Mouse (Mus musculus) liver, embryonic 14.5 days (tissue): ENCODE results near the gene Taldo1. TPM values are rescaled to one million over a fixed set of nuclear protein-coding genes. Genes with fewer than 3 reads are reported as not detected.

ENCODE experiments used
- ATAC-seq: fragments of 200-750 bp; cut with Nextera tagmentation; 2 replicates; pipeline ENCODE4 v1.8.0; 2017; ENCODE audit warnings: moderate number of reproducible peaks, mild to moderate bottlenecking, moderate library complexity; ENCODE audit not compliant: insufficient read depth
- DNase-seq, 3 experiments: peaks; one replicate each; pipeline ENCODE4 v3.0.0-alpha.2; 2012 to 2013; ENCODE audit warnings: low read depth in 3 of 3, low spot score in 3 of 3
- H3K27ac ChIP-seq: fragments of 300-500 bp; sonication (generic); 2 replicates; pipeline ENCODE4 v1.5.1; 2014; ENCODE audit warnings: moderate library complexity, mild to moderate bottlenecking, control low read depth, inconsistent platforms
- H3K27me3 ChIP-seq: fragments of 300-500 bp; sonication (generic); 2 replicates; pipeline ENCODE4 v1.6.1; 2014; ENCODE audit warnings: mild to moderate bottlenecking, low read length, moderate library complexity; ENCODE audit not compliant: control insufficient read depth, insufficient read depth
- H3K36me3 ChIP-seq: fragments of 300-500 bp; sonication (generic); replicated peaks from 2 replicates; pipeline ENCODE4 v1.6.1; 2014; ENCODE audit warnings: low read depth; ENCODE audit not compliant: control insufficient read depth, insufficient read depth
- H3K4me1 ChIP-seq, 2 experiments: fragments of 200-500 bp in 1 of 2; fragments of 300-500 bp in 1 of 2; sonication (generic) in 1 of 2; replicated peaks; 2 replicates each; pipeline ENCODE4 v1.6.1; 2012 to 2014; ENCODE audit warnings: antibody characterized with exemption in 1 of 2, inconsistent platforms in 1 of 2, low read length in 1 of 2; ENCODE audit not compliant: control insufficient read depth in 2 of 2, insufficient read depth in 2 of 2
- H3K4me2 ChIP-seq: fragments of 300-500 bp; sonication (generic); 2 replicates; pipeline ENCODE4 v1.6.1; 2014; ENCODE audit warnings: low read depth, mild to moderate bottlenecking, control low read depth, moderate library complexity
- H3K4me3 ChIP-seq, 2 experiments: fragments of 200-500 bp in 1 of 2; fragments of 300-500 bp in 1 of 2; sonication (generic) in 1 of 2; 2 replicates each; pipeline ENCODE4 v1.5.1; 2012 to 2014; ENCODE audit warnings: low read depth in 2 of 2, low read length in 2 of 2, mild to moderate bottlenecking in 2 of 2, control low read depth in 1 of 2, inconsistent platforms in 1 of 2, moderate library complexity in 1 of 2; ENCODE audit not compliant: insufficient read depth in 1 of 2
- H3K9ac ChIP-seq: fragments of 300-500 bp; sonication (generic); replicated peaks from 2 replicates; pipeline ENCODE4 v1.6.1; 2014; ENCODE audit warnings: mild to moderate bottlenecking, control low read depth, moderate library complexity
- H3K9me3 ChIP-seq: fragments of 300-500 bp; sonication (generic); 2 replicates; pipeline ENCODE4 v1.6.1; 2016; ENCODE audit warnings: low read length, mixed read lengths; ENCODE audit not compliant: control insufficient read depth
- CTCF ChIP-seq: IDR thresholded peaks from 2 replicates; pipeline ENCODE4 v1.5.1; 2016; ENCODE audit warnings: antibody characterized with exemption, low read depth, control low read depth
- EP300 ChIP-seq: IDR thresholded peaks from 2 replicates; pipeline ENCODE4 v1.6.1; 2016; ENCODE audit warnings: antibody characterized with exemption, low read depth
- WGBS: fragments of 180-500 bp; shearing (Covaris S2); extraction: QIAGEN DNeasy Blood & Tissue Kit; methylation state at CpG from one replicate; pipeline ENCODE4 v1.1.7; 2014; ENCODE audit not compliant: insufficient replicate concordance; 5-methylcytosine and 5-hydroxymethylcytosine counted together
- polyA plus RNA-seq, 2 experiments: library from polyadenylated mRNA; depleted of rRNA in 1 of 2; stranded (reverse) in 1 of 2; unstranded in 1 of 2; fragments of >200 nt; fragmentation: Nextera tagmentation in 1 of 2; extraction: Ambion mirVana in 1 of 2; gene quantifications; 2 replicates each; pipeline versions ENCODE4 v1.2.1 to v1.2.3; 2012 to 2014

Gene Taldo1
- polyA plus RNA-seq, 2 experiments, result 266 to 428 TPM

GRCm38 (mm10) chr7:141371942-141372595, 19.9 kb upstream of the Taldo1 start:
- H3K4me2 ChIP-seq, result no peak overlapping the region
- TF ChIP-seq EP300 (no peak), CTCF (no peak)
- H3K27me3 ChIP-seq, result no peaks in the 10 kb centered on the region
- ATAC-seq (no peak), DNase-seq (no peak)
- no peak overlapping the region for H3K4me3 ChIP-seq
- H3K27ac ChIP-seq, result no peak overlapping the region
- no peaks in the 10 kb centered on the region for H3K36me3 ChIP-seq
- no peak overlapping the region for H3K9ac ChIP-seq
- no peaks in the 10 kb centered on the region for H3K9me3 ChIP-seq
- 48% methylated on average over 6 of the region's 6 CpGs for WGBS
- peaks cover 2 to 13% of the 10 kb centered on the region in 2 experiments for H3K4me1 ChIP-seq

DNA sequence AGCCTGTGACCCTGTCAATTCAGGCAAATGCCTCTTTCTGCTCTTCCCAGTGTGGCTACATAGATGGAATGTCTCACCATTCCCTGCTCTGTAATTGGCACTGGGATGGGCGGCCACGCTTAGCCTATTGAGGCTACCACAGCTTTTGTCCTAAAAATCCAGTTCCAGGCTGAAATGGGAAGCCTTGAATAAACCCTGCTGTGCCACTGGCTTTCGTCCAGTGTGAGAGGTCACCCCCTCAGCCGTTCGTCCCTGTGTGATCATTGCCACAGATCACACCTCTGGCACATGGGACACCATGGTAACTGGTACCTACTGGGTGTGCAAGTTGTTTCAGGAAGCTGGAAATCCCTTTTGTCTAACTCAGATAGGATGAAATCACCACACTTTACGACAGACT, 18.4 kb upstream of the Taldo1 start:
- 69% methylated on average over 6 of the region's 6 CpGs for WGBS
- Histone ChIP-seq H3K36me3 (no peaks in the 10 kb centered on the region), H3K4me1 (peaks cover 2 to 13% of the 10 kb centered on the region in 2 experiments), H3K9me3 (no peaks in the 10 kb centered on the region), H3K9ac (no peak overlapping the region), H3K27me3 (no peaks in the 10 kb centered on the region), H3K4me3 (no peak overlapping the region), H3K4me2 (no peak overlapping the region), H3K27ac (no peak overlapping the region)
- no peak for ATAC-seq
- no peak for DNase-seq
- no peak for TF ChIP-seq CTCF
- TF ChIP-seq EP300, result no peak

GRCm38 (mm10) chr7:141374399-141374798, 17.6 kb upstream of the Taldo1 start:
- ATAC-seq (no peak; the same call in 1 of the 2 replicates), DNase-seq (no peak)
- H3K27ac ChIP-seq, result no peak overlapping the region
- peaks cover 2 to 13% of the 10 kb centered on the region in 2 experiments for H3K4me1 ChIP-seq
- no peak overlapping the region for H3K4me3 ChIP-seq
- no peaks in the 10 kb centered on the region for H3K27me3 ChIP-seq
- H3K4me2 ChIP-seq, result no peak overlapping the region
- H3K36me3 ChIP-seq, result no peaks in the 10 kb centered on the region
- no peaks in the 10 kb centered on the region for H3K9me3 ChIP-seq
- no peak overlapping the region for H3K9ac ChIP-seq
- no peak for TF ChIP-seq EP300
- no peak for TF ChIP-seq CTCF

- Histone ChIP-seq H3K9ac (no peak overlapping the region), H3K4me1 (peaks cover 0 to 12% of the 10 kb centered on the region in 2 experiments), H3K9me3 (no peaks in the 10 kb centered on the region), H3K27ac (no peak overlapping the region), H3K36me3 (no peaks in the 10 kb centered on the region), H3K27me3 (no peaks in the 10 kb centered on the region), H3K4me3 (no peak overlapping the region), H3K4me2 (no peak overlapping the region)
- WGBS, result 35% methylated on average over 4 of the region's 4 CpGs
- DNase-seq (no peak), ATAC-seq (peak; percentile 36; the same call in 1 of the 2 replicates)
- TF ChIP-seq CTCF (no peak), EP300 (no peak)
These were observed 12.4 kb upstream of the Taldo1 start for GRCm38 (mm10) chr7:141379584-141379983.

- H3K36me3 ChIP-seq, result no peaks in the 10 kb centered on the region
- H3K9ac ChIP-seq, result no peak overlapping the region
- H3K4me3 ChIP-seq, result no peak overlapping the region
- 62% methylated on average over 4 of the region's 4 CpGs for WGBS
- DNase-seq, result no peak
- H3K4me1 ChIP-seq, result peaks cover 0 to 12% of the 10 kb centered on the region in 2 experiments; a peak in 3 of 4 replicates
- ATAC-seq, result no peak
- H3K4me2 ChIP-seq, result no peak overlapping the region
- H3K9me3 ChIP-seq, result no peaks in the 10 kb centered on the region
- H3K27ac ChIP-seq, result no peak overlapping the region
- TF ChIP-seq EP300 (no peak), CTCF (no peak)
- H3K27me3 ChIP-seq, result no peaks in the 10 kb centered on the region
These were observed 10.7 kb upstream of the Taldo1 start for GRCm38 (mm10) chr7:141381068-141381835.
